Mouse (Mus musculus) liver, postnatal 0 days (tissue): ENCODE data around the gene Mcu.

ENCODE experiments used
- CTCF ChIP-seq: sonication (generic); IDR thresholded peaks from 2 replicates; pipeline ENCODE4 v1.5.1; 2016; ENCODE audit warnings: antibody characterized with exemption, low read depth
- EP300 ChIP-seq: IDR thresholded peaks from 2 replicates; pipeline ENCODE4 v1.6.1; 2016; ENCODE audit warnings: antibody characterized with exemption, low read depth, mild to moderate bottlenecking

DNA sequence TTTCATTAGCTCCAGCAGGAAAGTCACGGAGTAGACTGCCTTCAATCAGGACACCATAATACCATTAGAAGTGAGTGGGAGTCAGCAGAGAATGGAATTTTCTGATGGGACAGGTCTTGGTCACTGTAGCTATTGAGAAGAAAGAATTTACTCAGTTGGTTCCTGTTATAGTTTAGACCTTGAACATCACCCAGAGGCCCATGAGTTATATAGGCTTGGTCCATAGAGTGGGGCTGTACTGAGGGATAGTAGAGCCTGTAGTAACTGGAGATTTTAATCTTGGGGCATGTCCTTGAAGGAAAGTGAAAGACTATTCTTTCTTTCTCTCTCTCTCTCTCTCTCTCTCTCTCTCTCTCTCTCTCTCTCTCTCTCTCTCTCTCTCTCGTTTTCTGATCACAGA lies 28.2 kb upstream of the Mcu start:
- no peak for TF ChIP-seq EP300
- no peak for TF ChIP-seq CTCF
